17 mouse cellular contexts compared by ENCODE assay signal in the genomic region with DNA sequence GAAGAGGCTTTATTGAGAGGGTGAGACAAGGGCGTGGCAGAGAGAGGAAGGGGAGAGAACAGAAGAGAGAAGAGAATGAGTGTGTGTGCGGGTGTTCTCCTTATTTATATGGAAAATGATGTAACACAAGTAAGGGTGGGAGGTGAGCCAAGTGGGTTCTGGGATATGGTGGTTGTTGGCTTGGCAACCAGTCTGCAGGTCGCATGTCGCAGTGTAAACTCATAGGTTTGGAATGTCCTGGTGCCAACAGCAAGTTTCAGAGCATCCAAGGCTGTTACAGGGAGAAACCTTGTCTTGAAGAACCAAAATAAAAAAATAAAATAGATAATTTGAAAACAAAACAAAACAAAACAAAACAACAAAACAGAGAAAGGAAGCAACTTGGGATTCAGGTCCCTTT.
"Had no signal": no experiment of that assay in that cellular context is flagged by ENCODE, and none has a peak within 500 bp of the region (broad histone marks: within the 10 kb centered on the region; RNA-seq: fewer than 3 reads in every experiment).

No protein-coding gene starts in this region.

- H3K36me3 ChIP-seq: liver, embryonic 15.5 days; midbrain, embryonic 10.5 days; midbrain, embryonic 12.5 days; neural tube, embryonic 13.5 days; neural tube, embryonic 15.5 days; stomach, embryonic 15.5 days had no signal

- H3K4me1 ChIP-seq: liver, embryonic 15.5 days; midbrain, embryonic 10.5 days; midbrain, embryonic 12.5 days; neural tube, embryonic 13.5 days; neural tube, embryonic 15.5 days; stomach, embryonic 15.5 days had no signal

- H3K9me3 ChIP-seq: liver, embryonic 15.5 days; midbrain, embryonic 10.5 days; midbrain, embryonic 12.5 days; neural tube, embryonic 13.5 days; neural tube, embryonic 15.5 days; stomach, embryonic 15.5 days had no signal

- H3K27ac ChIP-seq: liver, embryonic 15.5 days; midbrain, embryonic 10.5 days; midbrain, embryonic 12.5 days; neural tube, embryonic 13.5 days; neural tube, embryonic 15.5 days; stomach, embryonic 15.5 days; stomach, postnatal 0 days had no signal

- H3K9ac ChIP-seq: liver, embryonic 15.5 days; liver, postnatal 0 days; lung, embryonic 14.5 days; midbrain, embryonic 12.5 days; neural tube, embryonic 13.5 days; neural tube, embryonic 15.5 days; stomach, embryonic 15.5 days had no signal

- ATAC-seq: liver, postnatal 0 days had no signal

- H3K4me2 ChIP-seq: liver, embryonic 15.5 days; lung, embryonic 14.5 days; midbrain, embryonic 12.5 days; neural tube, embryonic 13.5 days; neural tube, embryonic 15.5 days; stomach, embryonic 15.5 days had no signal

- H3K27me3 ChIP-seq: liver, embryonic 15.5 days; midbrain, embryonic 12.5 days; neural tube, embryonic 13.5 days; neural tube, embryonic 15.5 days; stomach, embryonic 15.5 days had no signal

- DNase-seq: liver, postnatal 0 days; lung, embryonic 14.5 days; lung, postnatal 10 days; lung, postnatal 4 days; midbrain, embryonic 14.5 days; retina, postnatal 1 day; right cerebral cortex, adult 18-20 months; thymus, adult 2 months; thymus, postnatal 25 days; thymus, postnatal 4 days had no signal

- H3K4me3 ChIP-seq: liver, embryonic 15.5 days; midbrain, embryonic 10.5 days; midbrain, embryonic 12.5 days; neural tube, embryonic 13.5 days; neural tube, embryonic 15.5 days; stomach, embryonic 15.5 days had no signal
